Mouse (Mus musculus) layer of hippocampus, postnatal 36 days (tissue): ENCODE measurements around the gene Unkl. TPM values are rescaled to one million over a fixed set of nuclear protein-coding genes. Genes with fewer than 3 reads are reported as not detected.
A peak's percentile ranks its signal among the peaks of the same experiment; 100 is the strongest.
"Not testable (repeated sequence)": the region's sequence is repeated elsewhere in the genome, so short reads cannot be mapped to it uniquely, and the experiment has no call there.

ENCODE experiments used
- DNase-seq, 2 experiments: peaks; one replicate each; pipeline ENCODE4 v3.0.0; 2022
- total RNA-seq, 2 experiments: library from RNA; stranded (reverse); gene quantifications; 2 replicates each; pipeline ENCODE4 v1.2.3; 2021

Unkl gene
- total RNA-seq, 2 experiments from 2014 or later: 39.4 to 44.6 TPM

DNA sequence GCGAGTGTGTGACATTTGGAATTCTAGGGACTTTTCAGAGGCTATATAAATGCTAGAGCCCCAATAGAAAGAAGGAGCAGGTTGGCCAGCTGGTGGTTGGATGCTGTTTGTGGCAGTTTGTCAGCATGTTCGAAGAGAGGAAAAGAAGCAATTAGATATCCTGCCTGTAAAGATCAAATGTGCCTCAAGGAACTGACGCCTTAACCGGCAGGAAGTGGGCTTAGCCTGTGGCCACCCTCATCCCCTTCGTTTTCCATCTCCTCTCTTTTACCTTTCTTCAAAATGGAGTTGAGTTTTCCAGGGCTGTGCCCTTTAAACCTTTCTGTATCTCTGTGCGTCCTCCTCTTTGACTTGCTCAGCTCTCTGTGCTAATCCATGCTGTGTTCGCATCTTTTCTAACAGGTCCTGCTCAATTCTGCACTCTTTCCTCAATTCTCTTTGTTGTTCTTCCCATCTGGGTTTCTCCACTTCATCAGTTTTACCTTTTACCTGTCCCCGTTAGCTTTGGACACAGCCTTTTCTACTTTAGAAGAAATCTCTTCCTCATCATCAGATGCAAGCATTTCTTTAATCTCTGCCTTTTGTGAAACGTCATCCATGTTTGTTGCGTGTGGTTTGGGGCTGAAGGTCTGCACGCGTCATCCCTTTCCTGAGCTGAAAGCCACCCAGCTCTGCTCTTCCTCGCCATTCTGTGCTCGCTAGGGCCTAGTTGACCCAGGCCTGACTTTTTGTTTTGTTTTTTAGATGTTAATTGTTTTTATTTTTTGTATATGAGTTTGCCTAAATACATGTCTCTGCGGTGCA, 31.5 kb downstream of the Unkl start:
- no peak for DNase-seq

DNA sequence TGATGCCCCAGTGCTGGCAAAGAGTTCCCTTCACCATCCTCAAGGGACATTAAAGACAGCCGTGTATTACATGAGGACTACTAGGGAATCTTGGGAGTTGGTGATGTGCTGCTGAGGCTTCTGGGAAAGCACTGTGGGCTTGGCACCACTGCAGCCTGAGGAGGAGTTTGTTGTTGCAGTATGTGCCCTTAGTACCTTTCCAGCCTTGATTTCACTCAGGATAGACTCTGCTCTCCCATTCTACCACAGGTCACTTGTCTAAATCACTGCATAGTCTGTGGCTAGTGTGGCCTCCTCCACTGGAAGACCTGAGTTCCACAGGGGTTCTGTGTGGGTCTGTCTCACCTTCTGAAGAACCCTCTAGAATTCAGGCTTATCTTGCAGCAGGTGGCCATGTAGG, 32.5 kb downstream of the Unkl start:
- no peak for DNase-seq

DNA sequence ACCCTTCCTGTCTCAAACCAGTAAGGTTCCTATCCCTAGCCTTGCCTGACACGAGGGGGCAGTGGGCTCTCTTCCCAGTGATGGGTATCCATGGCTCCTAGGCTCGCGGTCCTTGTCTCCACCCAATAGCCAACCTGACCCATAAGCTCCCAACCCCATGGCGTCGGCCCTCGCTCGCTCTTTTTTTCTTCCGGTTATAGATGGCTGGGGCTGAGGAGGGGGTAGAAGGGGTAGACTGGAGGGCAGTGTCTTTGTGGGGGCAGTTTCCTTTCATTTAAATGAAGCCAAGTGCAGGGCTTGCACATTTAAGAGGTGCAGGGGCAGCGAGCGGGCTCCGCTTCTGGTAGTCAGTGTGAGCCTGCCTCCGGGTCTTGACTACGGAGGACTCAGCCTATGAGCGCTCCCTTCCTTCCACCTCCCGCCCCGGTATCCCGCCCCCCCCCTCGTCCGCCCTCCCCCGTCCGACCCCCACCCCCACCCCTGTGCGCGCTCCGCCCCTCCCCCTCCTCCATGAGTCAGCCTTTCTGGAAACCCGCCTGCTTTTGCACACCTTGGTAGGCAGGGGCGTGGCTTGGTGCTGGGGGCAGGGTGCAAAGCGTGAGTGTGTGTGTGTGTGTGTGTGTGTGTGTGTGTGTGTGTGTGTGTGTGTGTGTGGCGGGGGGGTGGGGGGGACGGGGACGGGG, 33.8 kb downstream of the Unkl start:
- DNase-seq: no peak

DNA sequence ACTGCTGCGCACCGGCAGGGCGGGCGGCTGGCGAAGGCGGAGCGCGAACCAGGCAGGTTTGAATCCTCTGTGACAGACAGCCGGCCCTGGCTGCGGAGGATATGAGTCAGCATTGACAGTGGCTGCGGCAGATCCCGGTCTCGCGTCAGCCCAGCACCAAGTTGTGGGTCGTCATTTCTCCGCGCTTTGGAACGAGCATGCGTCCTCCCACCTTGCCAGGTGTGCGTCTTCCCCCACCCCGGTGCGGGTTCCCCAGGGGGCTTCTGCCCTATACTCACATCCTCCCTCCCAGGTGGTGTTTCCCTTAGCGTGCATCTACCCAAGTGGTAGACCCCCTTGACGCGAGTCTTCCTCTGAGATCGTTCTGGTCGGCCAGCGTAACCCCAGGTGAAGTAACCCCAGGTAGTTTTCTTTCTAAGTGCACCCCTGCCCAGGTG, 34.3 kb downstream of the Unkl start:
- DNase-seq: peak in 1 of 2 experiments; percentile 34

DNA sequence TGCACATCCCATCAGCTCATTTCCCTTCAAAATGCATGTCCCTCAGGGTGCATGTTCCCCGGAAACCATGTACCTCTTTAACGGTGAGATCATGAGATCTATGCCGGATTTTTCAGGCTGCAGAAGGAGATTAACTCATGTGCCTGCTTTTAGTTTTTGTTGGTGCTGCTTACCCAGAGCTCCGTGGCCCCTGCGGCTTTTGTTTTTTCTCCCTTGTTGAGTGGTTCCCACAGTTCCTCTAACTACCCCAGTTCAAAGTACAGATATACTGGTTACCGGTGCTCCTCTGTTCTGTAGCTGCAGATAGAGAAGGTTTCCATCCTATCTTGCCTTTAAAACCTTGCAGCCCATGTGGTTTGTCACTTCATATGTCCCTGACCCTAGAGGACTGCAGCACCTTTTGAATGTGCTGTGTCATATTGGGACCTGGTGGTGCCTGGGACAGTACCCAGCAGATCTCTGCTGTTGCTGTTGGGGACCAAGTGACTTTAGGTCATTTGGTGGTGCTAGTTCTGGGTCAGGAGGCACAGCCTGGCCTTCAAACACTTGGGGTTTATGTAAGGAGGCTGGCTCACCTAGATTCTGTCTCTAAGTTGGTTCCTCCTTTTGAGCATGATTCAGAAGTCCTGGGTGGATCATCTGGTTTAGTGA, 34.9 kb downstream of the Unkl start:
- no peak for DNase-seq

DNA sequence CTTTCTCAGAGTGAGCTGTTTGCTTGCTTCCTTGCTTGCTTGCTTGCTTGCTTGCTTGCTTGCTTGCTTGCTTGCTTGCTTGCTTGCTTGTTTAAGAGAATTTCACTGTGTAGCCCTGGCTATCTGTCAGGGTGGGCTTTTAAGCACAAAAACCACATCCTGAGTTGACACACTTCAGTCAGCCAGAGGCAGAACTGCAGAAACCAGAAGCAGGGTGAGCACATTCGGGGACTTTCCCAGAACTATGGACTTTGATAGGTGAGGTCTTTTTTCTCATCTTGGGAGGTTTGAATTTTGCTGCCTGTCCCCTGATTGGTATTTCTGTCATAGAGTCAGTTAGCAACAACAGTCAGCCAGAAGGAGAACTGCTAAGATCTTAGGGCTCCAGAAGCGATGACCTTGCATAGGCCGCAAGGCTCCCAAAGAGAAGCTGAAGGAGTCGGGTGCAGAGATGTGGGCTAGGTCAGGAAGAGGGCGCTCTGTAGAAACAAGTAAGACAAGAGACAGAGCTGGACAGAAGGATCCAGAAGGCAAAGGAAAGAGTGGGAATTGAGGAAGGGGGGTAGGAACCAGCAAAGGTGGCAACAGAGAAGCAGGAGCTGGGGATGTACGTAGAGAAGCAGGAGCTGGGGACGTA, 36.5 kb downstream of the Unkl start:
- no peak for DNase-seq

DNA sequence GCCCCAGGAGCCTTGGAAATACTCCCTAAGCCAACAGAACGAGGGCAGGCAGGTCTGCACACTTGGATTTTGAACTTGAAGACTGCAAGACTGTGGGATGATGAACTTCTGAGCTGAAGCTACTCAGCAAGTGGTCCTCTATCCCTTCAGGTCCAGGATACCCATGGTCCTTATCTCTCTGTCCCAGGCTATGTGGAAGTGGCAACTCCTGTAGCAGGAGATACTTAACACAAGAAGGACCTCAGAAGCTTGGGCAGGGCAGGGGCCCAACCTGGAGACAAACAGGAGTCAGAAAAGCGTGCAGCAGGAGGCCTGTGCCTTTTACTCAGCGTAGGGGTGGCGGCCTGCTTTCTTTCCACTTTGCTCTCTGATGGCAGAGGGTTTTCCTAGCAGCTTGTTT, 37.5 kb downstream of the Unkl start:
- DNase-seq: no peak

DNA sequence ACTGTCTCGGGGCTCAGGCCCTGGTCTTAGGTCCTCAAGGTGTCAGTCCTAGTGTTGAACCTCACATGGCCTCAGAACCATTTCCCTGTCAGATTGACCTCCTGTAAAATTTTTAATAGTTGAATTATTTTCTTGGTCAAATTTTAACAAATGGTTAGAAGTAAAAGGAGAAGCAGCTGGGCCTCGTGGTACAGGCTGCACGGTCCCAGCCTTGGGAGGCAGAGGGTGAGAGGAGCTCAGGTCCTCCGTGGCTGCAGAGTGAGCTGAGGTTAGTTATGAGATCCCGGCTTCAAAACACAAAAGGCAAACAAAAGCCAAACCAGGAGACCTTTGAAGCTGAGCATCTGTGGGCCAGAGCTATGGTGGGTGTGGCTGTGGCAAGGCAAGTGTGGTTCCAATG, 39.8 kb downstream of the Unkl start:
- no peak for DNase-seq

DNA sequence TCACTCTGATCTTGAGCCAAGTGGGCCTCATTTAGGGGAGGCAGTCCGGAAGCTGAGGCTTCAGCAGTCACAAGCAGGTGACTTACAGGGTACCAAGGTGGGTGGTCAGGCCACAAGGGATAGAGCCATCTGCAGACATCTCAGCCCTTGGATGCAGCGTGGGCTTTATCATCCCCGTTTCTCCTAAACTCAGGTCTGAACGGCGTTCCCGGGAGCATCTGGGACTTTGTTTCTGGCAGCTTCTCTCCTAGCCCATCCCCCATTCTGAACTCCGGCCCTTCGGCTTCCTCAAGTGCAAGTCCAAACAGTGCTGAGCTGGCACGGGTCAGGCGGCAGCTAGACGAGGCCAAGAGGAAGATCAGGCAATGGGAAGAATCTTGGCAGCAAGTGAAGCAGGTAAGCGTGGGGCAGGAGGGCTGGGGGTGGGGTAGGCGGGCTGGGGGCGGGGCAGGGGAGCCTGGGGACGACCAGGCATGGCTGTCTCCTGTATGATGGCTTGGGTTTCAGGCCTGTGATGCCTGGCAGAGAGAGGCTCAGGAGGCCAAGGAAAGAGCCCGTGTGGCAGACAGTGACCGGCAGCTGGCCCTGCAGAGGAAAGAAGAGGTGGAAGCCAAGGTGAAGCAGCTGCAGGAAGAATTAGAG, 41.9 kb downstream of the Unkl start:
- not testable (repeated sequence) for DNase-seq

DNA sequence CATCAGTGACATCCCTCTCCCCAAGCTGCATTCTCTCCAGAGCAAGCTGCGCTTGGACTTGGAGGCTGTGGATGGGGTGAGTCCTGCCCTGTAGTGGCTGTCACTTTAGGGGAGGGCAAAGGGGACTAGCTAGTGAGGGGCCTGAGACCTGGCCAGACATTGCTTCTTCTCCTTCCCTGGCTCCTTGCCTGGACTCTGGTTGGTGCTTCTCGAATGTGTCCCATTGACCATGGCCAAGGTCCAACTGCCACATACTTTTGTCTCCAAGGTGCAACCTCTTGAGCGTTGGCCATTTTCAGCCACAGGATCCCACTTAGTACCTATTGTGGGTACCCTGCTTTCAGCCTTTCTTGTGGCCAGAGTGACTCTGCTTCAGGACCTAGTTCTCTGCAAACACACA, 42.5 kb downstream of the Unkl start:
- no peak for DNase-seq

DNA sequence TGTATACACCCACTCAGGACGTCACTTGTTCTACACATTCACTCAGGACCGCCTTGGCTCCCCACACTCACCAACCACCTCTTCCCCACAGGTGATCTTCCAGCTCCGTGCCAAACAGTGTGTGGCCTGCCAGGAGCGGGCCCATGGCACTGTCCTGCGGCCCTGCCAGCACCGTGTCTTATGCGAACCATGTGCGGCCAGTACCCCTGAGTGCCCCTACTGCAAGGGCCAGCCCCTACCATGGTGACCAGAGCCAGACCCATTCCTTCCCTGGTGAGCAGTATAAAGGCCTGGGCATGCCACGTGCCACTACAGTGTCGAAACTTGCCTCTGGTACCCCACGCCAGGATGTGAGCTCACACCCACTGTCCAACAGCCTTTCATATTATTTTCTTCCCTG, 43.4 kb downstream of the Unkl start:
- DNase-seq: not testable (repeated sequence)

DNA sequence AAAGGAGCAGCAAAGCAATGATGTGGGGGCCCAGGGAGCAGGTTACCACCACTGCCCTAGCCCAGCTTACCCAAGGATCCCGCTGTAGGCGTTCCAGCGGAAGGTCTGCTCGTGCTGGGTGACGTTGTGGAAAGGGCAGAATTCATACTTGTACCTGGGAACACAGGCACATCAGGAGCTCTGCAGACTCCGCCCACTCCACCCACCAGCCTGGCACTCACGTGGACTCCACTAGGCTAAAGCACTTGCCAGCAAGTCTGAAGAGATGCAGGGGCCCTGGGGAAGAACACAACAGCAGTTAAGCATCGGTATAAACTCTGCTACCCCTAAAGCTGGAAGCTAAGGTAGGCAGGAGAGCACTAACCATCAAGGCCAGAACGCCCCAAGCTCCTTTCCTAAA, 47.4 kb downstream of the Unkl start:
- no peak for DNase-seq

DNA sequence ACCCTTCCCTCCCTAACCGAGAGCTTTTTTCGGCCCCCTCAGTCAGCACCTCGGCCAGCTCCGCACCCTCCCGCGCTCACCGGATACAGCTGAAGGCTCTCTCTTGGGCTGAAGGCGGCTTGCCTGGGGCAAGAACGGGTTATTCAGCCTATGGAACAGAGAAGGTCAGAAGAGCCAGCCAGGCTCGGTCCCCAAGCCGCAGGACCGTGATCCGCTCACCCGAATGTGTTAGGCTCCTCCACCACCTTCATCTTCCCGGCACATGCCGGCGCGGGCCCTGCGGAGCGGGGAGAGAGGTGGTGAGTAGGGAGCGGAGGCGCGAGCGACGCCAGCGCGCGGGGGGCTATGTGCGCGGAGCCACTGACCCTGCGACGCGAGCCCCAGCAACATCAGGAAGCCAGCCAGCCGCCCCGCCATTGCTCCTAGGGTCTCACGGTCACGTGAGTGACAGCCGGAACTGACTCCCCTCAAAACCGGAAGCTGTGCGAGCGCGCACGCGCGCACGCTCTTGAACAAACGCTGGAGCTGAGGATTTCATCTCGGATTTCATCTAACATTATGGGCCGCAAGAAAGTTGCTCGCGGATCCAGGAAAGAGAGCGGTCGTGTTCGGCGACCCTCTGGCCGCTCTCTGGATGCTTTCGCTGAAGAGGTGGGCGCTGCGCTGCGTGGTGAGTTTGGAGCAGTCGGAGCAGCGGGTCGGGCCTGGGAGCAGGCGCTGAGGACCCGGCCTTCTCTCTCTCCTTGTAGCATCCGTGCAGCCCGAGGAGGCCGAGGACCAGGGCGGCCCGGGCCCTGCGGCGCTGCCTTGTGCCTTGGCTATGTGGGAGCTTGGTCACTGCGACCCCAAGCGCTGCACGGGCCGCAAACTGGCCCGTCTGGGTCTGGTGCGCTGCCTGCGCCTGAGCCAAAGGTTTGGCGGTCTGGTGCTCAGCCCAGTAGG, 51.8 kb downstream of the Unkl start, which contains the start of the genes Gnptg and Tsr3:
TSS of gene Gnptg (minus strand) at position 430 of the 942 bp plus-strand sequence.
TSS of gene Tsr3 (plus strand) at position 476 of the 942 bp plus-strand sequence.
- DNase-seq: peak; percentile 81 to 83

DNA sequence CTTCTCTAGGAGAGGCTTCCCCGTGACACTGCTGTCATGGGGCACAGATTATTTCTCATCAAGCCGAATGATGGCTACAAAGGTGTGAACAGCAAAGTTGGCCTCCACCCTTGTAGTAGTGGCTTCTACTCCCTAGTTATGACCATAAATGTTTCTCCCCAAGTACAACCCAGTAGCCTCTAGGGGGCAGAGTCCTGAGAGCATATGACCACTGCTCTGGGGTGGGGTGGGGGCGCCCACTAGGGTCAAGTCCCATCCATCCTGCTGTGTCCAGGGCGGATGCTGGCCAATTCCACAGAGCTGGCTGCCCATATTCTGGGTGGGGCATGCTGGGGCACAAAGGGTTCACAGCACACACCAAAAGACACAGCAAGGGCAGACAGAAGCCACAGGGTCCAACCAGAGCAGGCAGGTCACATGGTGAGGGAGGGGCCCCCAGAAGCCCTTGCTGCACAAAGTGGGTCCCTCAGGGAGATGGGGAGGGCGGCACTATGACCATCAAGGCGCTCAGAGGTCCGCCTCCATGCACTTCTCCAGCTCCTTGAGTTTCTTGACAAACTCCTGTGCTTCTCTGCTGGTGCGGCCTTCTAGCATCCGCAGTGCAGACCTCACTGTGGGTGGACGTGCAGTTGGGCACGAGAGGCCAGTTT, 55.1 kb downstream of the Unkl start:
- no peak for DNase-seq

DNA sequence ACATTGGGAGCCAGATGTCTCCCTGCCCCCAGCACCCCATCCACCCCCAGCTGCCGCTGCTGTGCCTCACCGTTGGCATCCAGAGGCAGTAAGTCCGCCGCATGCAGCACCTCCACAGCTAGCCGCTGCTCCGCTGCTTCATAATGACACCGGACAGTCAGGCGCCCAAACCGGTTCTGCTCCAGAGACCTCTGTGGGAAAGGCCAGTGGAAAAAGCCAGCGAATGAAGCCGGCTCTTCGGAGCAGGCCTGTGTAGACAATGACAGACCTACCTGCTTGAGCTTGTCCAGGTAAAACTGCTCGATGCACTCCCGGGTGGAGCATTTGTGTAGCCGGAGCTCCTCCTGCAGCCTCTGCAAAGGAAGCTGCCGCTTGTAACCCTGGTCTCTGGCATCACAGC, 56.0 kb downstream of the Unkl start:
- no peak for DNase-seq

DNA sequence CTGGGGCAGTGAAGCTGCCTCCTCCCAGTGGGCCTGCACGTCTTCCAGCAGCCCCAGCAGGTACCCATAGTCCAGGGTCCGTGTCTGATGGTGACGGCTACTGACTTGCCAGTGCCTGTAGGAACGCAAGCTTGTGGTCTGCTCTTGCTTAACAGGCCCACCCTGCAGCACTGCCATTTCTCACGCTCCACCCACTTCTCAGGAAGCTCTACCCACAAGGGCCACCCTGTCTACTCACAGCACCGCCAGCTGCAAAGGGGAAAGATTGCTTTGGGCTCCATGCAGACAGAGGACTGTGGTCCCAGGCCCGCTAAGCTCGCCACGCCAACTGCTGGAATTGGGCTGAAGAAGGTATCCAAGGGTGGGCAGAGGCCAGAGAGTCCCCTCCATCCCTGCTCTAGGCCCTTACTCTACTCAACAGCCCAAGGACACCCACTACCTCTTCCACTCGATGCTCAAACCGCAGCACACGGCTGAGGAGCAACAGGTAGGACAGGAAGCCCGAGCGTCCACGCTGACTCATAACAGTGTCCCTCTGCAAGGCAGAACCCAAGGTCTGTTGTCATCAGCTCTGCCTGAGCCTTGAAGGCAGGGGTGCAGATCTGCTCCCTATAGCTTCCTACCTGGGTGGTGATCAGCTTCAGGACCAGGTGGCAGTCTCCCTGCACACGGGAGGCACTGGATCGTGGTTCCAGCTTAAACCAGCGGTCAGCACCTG, 60.0 kb downstream of the Unkl start:
- DNase-seq: no peak

DNA sequence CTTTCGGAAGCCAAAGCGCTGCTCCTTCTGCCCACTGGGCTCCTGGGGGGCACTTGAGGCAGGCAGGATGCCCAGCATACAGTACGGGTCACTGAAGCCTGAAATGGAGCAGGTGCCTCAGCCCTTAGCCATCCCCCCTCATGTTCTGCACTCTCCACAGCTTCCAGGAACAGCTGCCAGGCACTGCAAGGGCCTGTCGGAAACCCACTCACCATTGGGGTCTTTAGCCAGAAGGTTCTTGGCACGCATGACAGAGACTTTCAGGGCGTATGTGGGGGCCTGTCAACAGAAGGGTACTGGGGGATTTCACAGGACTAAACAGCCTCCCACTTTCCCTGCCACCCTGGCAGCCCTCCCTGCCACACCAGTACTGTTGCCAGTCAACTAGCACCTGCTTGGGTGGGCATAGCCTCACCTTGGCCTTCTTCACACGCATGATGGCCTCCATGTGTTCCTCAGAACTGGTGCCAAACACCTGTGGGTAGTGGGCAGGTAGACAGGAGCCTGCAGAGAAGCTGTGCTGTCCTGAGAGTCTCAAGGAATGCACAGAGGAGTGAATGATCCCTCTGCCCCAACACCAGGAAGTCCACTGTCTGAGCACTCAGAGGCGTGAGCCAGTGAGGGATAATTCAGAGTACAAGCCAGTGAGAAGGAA, 62.1 kb downstream of the Unkl start:
- no peak for DNase-seq

DNA sequence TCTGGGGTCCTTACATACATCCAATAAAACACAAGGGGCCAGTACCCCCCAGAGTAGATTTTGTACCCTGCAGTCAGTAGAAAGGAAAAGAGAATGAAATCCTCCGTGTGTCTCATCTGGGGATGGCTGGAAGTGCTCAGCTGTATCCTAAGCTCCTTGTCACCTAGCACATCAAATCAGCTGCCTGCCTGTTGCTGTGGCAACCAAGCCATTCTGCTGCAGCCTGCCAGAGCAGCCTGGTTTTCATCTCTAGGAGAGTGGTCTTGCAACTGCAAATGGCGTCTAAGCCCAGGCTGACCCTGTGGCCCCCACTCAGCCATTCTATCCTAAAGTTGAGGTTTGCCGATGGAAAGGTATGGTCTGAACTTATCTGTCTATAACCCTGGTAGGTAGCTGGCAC, 64.4 kb downstream of the Unkl start:
- no peak for DNase-seq

DNA sequence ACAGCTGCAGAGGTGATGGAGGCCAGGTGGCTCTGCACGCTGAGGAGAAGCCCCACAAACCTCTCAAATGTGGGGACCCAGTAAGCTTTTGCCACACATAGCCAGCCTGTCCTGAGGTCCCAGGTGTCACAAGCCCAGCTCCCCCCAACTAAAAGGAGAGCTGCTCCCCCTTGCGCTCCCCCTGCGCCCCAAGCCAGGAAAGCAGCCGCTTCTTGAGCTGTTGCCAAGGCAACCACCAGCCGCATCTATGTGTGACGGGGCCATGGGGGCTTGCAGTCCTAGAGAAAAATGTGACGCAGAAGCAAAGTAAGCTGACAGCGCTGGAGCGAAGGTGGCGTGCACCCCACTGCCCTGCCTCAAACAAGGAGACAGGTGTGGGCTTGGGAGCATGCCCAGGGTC, 65.6 kb downstream of the Unkl start:
- peak in 1 of 2 experiments; percentile 40 for DNase-seq
